Mouse (Mus musculus) hindbrain, embryonic 13.5 days (tissue): ENCODE data around the gene Lhpp. TPM values are rescaled to one million over a fixed set of nuclear protein-coding genes. Genes with fewer than 3 reads are reported as not detected.

Source experiments
- ATAC-seq: fragments of 200-750 bp; cut with Nextera tagmentation; 2 replicates; pipeline ENCODE4 v1.8.0; 2017; ENCODE audit warnings: moderate TSS enrichment; ENCODE audit not compliant: low FRiP score
- H3K27ac ChIP-seq: fragments of 300-500 bp; sonication (generic); 2 replicates; pipeline ENCODE4 v1.5.1; 2015; ENCODE audit warnings: inconsistent platforms, mild to moderate bottlenecking, moderate library complexity
- H3K27me3 ChIP-seq: fragments of 300-500 bp; sonication (generic); 2 replicates; pipeline ENCODE4 v1.6.1; 2015; ENCODE audit warnings: mild to moderate bottlenecking, inconsistent platforms
- H3K36me3 ChIP-seq: fragments of 300-500 bp; sonication (generic); 2 replicates; pipeline ENCODE4 v1.6.1; 2015; ENCODE audit warnings: mild to moderate bottlenecking, inconsistent platforms
- H3K4me1 ChIP-seq: fragments of 300-500 bp; sonication (generic); replicated peaks from 2 replicates; pipeline ENCODE4 v1.6.1; 2015; ENCODE audit warnings: inconsistent platforms
- H3K4me2 ChIP-seq: fragments of 300-500 bp; sonication (generic); 2 replicates; pipeline ENCODE4 v1.6.1; 2015; ENCODE audit warnings: inconsistent platforms, mild to moderate bottlenecking, moderate library complexity
- H3K4me3 ChIP-seq: fragments of 300-500 bp; sonication (generic); 2 replicates; pipeline ENCODE4 v1.5.1; 2015; ENCODE audit warnings: mild to moderate bottlenecking, inconsistent platforms
- H3K9ac ChIP-seq: fragments of 300-500 bp; sonication (generic); 2 replicates; pipeline ENCODE4 v1.6.1; 2015; ENCODE audit warnings: mild to moderate bottlenecking, inconsistent platforms
- H3K9me3 ChIP-seq: fragments of 300-500 bp; sonication (generic); 2 replicates; pipeline ENCODE4 v1.6.1; 2016; ENCODE audit warnings: inconsistent platforms
- WGBS: fragments of 180-500 bp; shearing (Covaris S2); methylation state at CpG from one replicate; pipeline ENCODE4 v1.1.7; 2015; 5-methylcytosine and 5-hydroxymethylcytosine counted together
- polyA plus RNA-seq: library from polyadenylated mRNA; unstranded; fragments of >200 nt; fragmentation: Nextera tagmentation; extraction: Ambion mirVana; gene quantifications from 2 replicates; pipeline ENCODE4 v1.2.1, GENCODE M21; 2015

Lhpp gene
- polyA plus RNA-seq, 1 experiment from 2014 or later, result 30.9 TPM

GRCm38 (mm10) chr7:132627448-132627847, 17.0 kb downstream of the Lhpp start:
- Histone ChIP-seq H3K4me1 (0 out of 2 replicates have a peak, but pooled peaks cover 4% of the 10 kb centered on the region), H3K4me3 (no peak overlapping the region), H3K27me3 (0 out of 2 replicates have a peak, but pooled peaks cover 5% of the 10 kb centered on the region), H3K9me3 (no peaks in the 10 kb centered on the region), H3K36me3 (no peaks in the 10 kb centered on the region), H3K27ac (no peak overlapping the region), H3K9ac (no peak overlapping the region), H3K4me2 (no peak overlapping the region)
- 90% methylated on average over 3 of the region's 3 CpGs for WGBS
- no peak for ATAC-seq

- H3K4me2 ChIP-seq, result no peak overlapping the region
- 0 out of 2 replicates have a peak, but pooled peaks cover 4% of the 10 kb centered on the region for H3K4me1 ChIP-seq
- ATAC-seq, result no peak; the same call in 1 of the 2 replicates
- H3K36me3 ChIP-seq, result no peaks in the 10 kb centered on the region
- H3K27ac ChIP-seq, result no peak overlapping the region
- no peak overlapping the region for H3K4me3 ChIP-seq
- H3K9ac ChIP-seq, result no peak overlapping the region
- WGBS, result 68% methylated on average over 11 of the region's 11 CpGs
- H3K27me3 ChIP-seq, result 0 out of 2 replicates have a peak, but pooled peaks cover 14% of the 10 kb centered on the region
- no peaks in the 10 kb centered on the region for H3K9me3 ChIP-seq
Measured at GRCm38 (mm10) chr7:132631313-132631712, 20.9 kb downstream of the Lhpp start.

DNA sequence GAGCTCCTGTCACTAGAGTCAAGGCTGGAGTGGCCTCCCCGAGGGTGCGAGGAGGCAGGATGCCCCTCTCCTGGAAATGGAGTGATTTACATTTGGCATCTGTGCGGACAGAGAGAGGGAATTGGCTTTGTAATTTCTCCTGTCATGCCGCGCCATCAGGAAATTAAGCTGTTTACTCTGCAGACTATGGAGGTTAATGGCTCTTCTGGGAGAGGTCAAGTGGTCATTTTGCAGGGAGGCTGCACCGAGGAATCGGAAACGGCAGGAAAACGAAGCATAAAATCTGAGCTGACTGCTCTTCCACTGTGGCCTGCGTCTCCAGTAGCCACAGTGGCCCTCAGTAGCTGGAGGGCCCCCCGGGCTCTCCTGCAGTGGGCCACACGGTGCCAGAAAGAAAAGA, 26.9 kb downstream of the Lhpp start:
- WGBS, result 21% methylated on average over 12 of the region's 12 CpGs

DNA sequence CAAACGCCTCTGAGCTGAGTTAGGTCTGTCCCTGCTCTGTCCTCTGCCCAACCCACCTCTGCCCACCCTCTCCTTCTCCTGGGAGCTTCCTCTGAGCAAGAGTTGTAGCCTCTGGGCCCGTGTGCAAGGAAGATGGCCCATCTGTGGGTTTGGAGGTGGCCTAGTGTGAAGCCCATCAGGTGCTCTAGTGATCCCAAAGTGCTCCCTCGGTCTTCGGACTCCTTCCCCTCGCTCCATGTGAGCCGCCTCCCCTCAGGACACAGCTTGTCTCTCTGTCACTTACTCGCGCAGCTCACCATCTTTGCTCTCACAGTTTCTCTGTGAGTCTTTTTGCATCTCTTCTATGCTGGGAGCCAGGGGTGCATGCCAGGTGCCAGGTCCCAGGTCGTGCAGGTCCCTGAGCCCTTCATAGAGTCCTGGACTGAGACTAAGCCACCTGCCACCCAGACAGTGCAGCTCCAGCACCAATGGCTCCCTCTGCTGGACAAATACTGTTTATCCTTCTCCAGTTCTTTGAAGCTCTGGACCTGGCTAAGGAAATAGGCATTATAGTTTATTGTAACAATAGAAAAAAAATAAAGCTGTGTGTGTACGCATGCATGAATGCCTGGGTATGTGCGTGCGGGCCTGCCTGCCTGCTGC, 28.1 kb downstream of the Lhpp start:
- Histone ChIP-seq H3K4me2 (no peak overlapping the region), H3K4me1 (peaks cover 33% of the 10 kb centered on the region), H3K9ac (no peak overlapping the region), H3K9me3 (no peaks in the 10 kb centered on the region), H3K27ac (no peak overlapping the region), H3K27me3 (0 out of 2 replicates have a peak, but pooled peaks cover 15% of the 10 kb centered on the region), H3K36me3 (no peaks in the 10 kb centered on the region), H3K4me3 (no peak overlapping the region)
- WGBS, result 64% methylated on average over 12 of the region's 12 CpGs
- 0 out of 2 replicates have a peak, but pooled peaks have one; percentile 68 for ATAC-seq

More for the DNA sequence above, 26.9 kb downstream of the Lhpp start:
- H3K4me1 ChIP-seq, result peaks cover 33% of the 10 kb centered on the region
- no peaks in the 10 kb centered on the region for H3K36me3 ChIP-seq
- 0 out of 2 replicates have a peak, but pooled peaks cover 12% of the 10 kb centered on the region for H3K27me3 ChIP-seq
- no peak overlapping the region for H3K4me2 ChIP-seq
- no peak overlapping the region for H3K27ac ChIP-seq
- H3K9me3 ChIP-seq, result no peaks in the 10 kb centered on the region
- no peak for ATAC-seq
- H3K9ac ChIP-seq, result no peak overlapping the region
- no peak overlapping the region for H3K4me3 ChIP-seq

GRCm38 (mm10) chr7:132640946-132641345, 30.5 kb downstream of the Lhpp start:
- H3K4me2 ChIP-seq, result no peak overlapping the region
- no peaks in the 10 kb centered on the region for H3K9me3 ChIP-seq
- no peak overlapping the region for H3K4me3 ChIP-seq
- H3K9ac ChIP-seq, result 0 out of 2 replicates have a peak overlapping the region, but pooled peaks have one; percentile 39
- no peak for ATAC-seq
- 23% methylated on average over 9 of the region's 9 CpGs for WGBS
- no peak overlapping the region for H3K27ac ChIP-seq
- 0 out of 2 replicates have a peak, but pooled peaks cover 14% of the 10 kb centered on the region for H3K27me3 ChIP-seq
- no peaks in the 10 kb centered on the region for H3K36me3 ChIP-seq
- peaks cover 33% of the 10 kb centered on the region for H3K4me1 ChIP-seq

- no peaks in the 10 kb centered on the region for H3K36me3 ChIP-seq
- H3K27ac ChIP-seq, result no peak overlapping the region
- peaks cover 33% of the 10 kb centered on the region for H3K4me1 ChIP-seq
Measured at GRCm38 (mm10) chr7:132641606-132642005, 31.2 kb downstream of the Lhpp start.

DNA sequence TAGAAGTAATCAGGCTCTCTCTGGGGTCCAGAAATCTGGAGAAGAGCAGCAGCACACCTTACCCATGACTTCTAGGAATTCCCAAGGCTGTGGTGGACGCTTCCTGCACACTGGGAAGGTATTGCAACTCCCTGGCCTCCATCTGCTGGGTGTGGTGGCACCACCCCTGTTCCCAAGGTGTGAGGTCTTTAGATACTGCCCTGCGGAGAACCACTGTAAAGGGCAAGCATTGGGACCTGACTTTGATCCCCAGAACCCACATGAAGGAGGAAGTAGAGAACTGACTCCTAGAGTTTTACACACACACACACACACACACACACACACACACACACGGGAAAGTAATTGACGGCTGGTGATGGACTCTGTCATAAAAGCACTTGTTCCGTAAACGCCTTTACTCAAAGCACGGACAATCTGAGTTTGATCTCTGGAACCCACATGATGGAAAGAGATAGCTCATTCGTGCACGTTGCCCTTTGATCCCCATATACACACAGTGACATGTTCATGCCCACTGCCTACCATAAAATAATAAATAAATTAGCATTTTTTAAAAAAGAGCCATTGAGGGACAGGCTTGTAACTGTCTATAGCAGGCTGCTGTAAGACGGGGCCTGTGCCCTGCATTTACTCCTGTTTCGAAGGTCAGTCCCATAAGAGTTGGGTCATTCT, 34.3 kb downstream of the Lhpp start:
- Histone ChIP-seq H3K4me3 (no peak overlapping the region), H3K9ac (no peak overlapping the region), H3K9me3 (no peaks in the 10 kb centered on the region), H3K27me3 (0 out of 2 replicates have a peak, but pooled peaks cover 12% of the 10 kb centered on the region), H3K27ac (no peak overlapping the region), H3K36me3 (no peaks in the 10 kb centered on the region), H3K4me1 (peaks cover 21% of the 10 kb centered on the region), H3K4me2 (no peak overlapping the region)
- WGBS, result 87% methylated on average over 11 of the region's 11 CpGs
- no peak for ATAC-seq

More at GRCm38 (mm10) chr7:132641606-132642005, 31.2 kb downstream of the Lhpp start:
- 0 out of 2 replicates have a peak, but pooled peaks cover 14% of the 10 kb centered on the region for H3K27me3 ChIP-seq
- H3K9me3 ChIP-seq, result no peaks in the 10 kb centered on the region
- 0 out of 2 replicates have a peak overlapping the region, but pooled peaks have one; percentile 39 for H3K9ac ChIP-seq
- no peak overlapping the region for H3K4me3 ChIP-seq
- no peak overlapping the region for H3K4me2 ChIP-seq
- 74% methylated on average over 1 of the region's 1 CpGs for WGBS
- ATAC-seq, result no peak

DNA sequence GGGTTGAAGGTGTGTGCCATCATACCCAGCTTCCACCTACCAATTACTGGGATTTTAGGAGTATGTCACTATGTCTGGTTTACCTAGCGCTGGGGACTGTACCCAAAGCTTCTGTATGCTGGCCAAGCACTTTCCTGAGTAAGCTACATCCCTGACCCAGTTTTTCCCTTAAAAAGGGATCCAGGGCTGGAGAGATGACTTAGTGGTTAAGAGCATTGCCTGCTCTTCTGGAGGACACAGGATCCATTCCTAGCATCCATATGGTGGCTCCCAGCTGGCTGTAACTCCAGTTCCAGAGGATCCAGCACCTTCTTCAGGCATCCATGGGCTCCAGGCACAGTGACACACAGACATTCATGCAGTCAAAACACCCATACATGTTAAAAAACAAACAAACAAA, 36.1 kb downstream of the Lhpp start:
- WGBS, result 95% methylated on average over 1 of the region's 1 CpGs
- H3K9ac ChIP-seq, result no peak overlapping the region
- no peaks in the 10 kb centered on the region for H3K36me3 ChIP-seq

DNA sequence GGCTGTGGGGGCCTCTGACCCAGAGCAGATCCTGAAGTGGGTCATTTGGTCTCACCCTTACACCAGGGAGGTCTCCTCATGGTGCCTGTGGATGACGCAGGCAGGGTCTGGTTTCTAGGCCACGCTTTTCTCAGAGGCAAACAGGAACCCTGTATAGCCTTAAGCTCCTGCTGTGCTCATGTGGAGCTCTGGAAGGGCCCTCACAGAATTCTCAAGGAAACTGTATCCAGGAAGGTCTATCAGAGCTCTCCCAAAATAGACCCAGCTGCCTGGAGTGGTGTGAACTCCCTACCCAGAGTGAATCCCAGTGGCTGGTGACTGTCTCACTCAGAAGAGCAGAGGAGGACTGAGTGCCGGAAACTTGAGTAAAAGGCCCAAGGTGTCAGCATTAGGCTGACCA, 44.0 kb downstream of the Lhpp start:
- Histone ChIP-seq H3K4me3 (no peak overlapping the region), H3K9me3 (no peaks in the 10 kb centered on the region), H3K27ac (no peak overlapping the region), H3K4me2 (no peak overlapping the region), H3K9ac (no peak overlapping the region), H3K36me3 (no peaks in the 10 kb centered on the region), H3K4me1 (peaks cover 27% of the 10 kb centered on the region), H3K27me3 (peaks cover 9% of the 10 kb centered on the region; the same call in 1 of the 2 replicates)
- WGBS, result 84% methylated on average over 3 of the region's 3 CpGs
- ATAC-seq, result no peak

More for the DNA sequence above, 36.1 kb downstream of the Lhpp start:
- peaks cover 13% of the 10 kb centered on the region for H3K4me1 ChIP-seq
- H3K27ac ChIP-seq, result no peak overlapping the region
- H3K9me3 ChIP-seq, result no peaks in the 10 kb centered on the region
- H3K27me3 ChIP-seq, result 0 out of 2 replicates have a peak, but pooled peaks cover 10% of the 10 kb centered on the region
- no peak for ATAC-seq
- H3K4me3 ChIP-seq, result no peak overlapping the region
- H3K4me2 ChIP-seq, result no peak overlapping the region

GRCm38 (mm10) chr7:132656075-132656474, 45.6 kb downstream of the Lhpp start:
- no peaks in the 10 kb centered on the region for H3K9me3 ChIP-seq
- H3K4me3 ChIP-seq, result no peak overlapping the region
- ATAC-seq, result peak; percentile 61; the same call in 1 of the 2 replicates
- WGBS, result 13% methylated on average over 9 of the region's 9 CpGs
- no peak overlapping the region for H3K9ac ChIP-seq
- H3K27me3 ChIP-seq, result peaks cover 9% of the 10 kb centered on the region; the same call in 1 of the 2 replicates
- H3K4me1 ChIP-seq, result peaks cover 25% of the 10 kb centered on the region
- no peaks in the 10 kb centered on the region for H3K36me3 ChIP-seq
- H3K27ac ChIP-seq, result 0 out of 2 replicates have a peak overlapping the region, but pooled peaks have one; percentile 44
- no peak overlapping the region for H3K4me2 ChIP-seq

GRCm38 (mm10) chr7:132656548-132656947, 46.1 kb downstream of the Lhpp start:
- H3K27ac ChIP-seq, result 0 out of 2 replicates have a peak overlapping the region, but pooled peaks have one; percentile 44

GRCm38 (mm10) chr7:132657371-132658057, 47.1 kb downstream of the Lhpp start:
- H3K27ac ChIP-seq, result peak overlapping the region; percentile 41; the same call in 1 of the 2 replicates
- ATAC-seq, result no peak
- H3K9me3 ChIP-seq, result no peaks in the 10 kb centered on the region
- H3K27me3 ChIP-seq, result peaks cover 12% of the 10 kb centered on the region; the same call in 1 of the 2 replicates
- peaks cover 25% of the 10 kb centered on the region for H3K4me1 ChIP-seq
- 41% methylated on average over 14 of the region's 14 CpGs for WGBS
- peak overlapping the region; percentile 35; the same call in 1 of the 2 replicates for H3K9ac ChIP-seq
- H3K4me2 ChIP-seq, result no peak overlapping the region
- H3K36me3 ChIP-seq, result no peaks in the 10 kb centered on the region
- H3K4me3 ChIP-seq, result no peak overlapping the region

More at GRCm38 (mm10) chr7:132656548-132656947, 46.1 kb downstream of the Lhpp start:
- WGBS, result 4% methylated on average over 3 of the region's 3 CpGs
- Histone ChIP-seq H3K9ac (no peak overlapping the region), H3K4me3 (no peak overlapping the region), H3K4me1 (peaks cover 25% of the 10 kb centered on the region), H3K9me3 (no peaks in the 10 kb centered on the region), H3K36me3 (no peaks in the 10 kb centered on the region), H3K4me2 (no peak overlapping the region), H3K27me3 (peaks cover 9% of the 10 kb centered on the region; the same call in 1 of the 2 replicates)
- ATAC-seq, result peak; percentile 46
